ENCODE assay signal across 9 mouse cellular contexts in genomic region chr7:135139153-135139612, GRCm38 (mm10).
A peak's percentile ranks its signal among the peaks of the same experiment; 100 is the strongest.
DNase-seq lines count a peak whose midpoint lies in the region; ATAC-seq lines count a peak whose summit lies in the region.
"Had no signal": no experiment of that assay in that cellular context is flagged by ENCODE, and none has a peak within 500 bp of the region (broad histone marks: within the 10 kb centered on the region; RNA-seq: fewer than 3 reads in every experiment).

No protein-coding gene starts in this region.

- H3K4me2 ChIP-seq in midbrain, embryonic 15.5 days = no peak overlapping the region
- H3K4me2 ChIP-seq: limb, embryonic 15.5 days had no signal

- no peak overlapping the region for H3K9ac ChIP-seq in midbrain, embryonic 15.5 days
- H3K9ac ChIP-seq: limb, embryonic 15.5 days had no signal

- H3K4me1 ChIP-seq in hindbrain, embryonic 10.5 days (replicated peaks) = peaks cover 27% of the 10 kb centered on the region
- H3K4me1 ChIP-seq in midbrain, embryonic 15.5 days = peaks cover 16% of the 10 kb centered on the region

- peak; percentile 9 to 37 for DNase-seq in lung, adult 18-20 months
- no peak for DNase-seq in lung, postnatal 4 days
- DNase-seq in adrenal gland, postnatal 10 days = peak; percentile 27
- peak; percentile 47 for DNase-seq in hindbrain, embryonic 10.5 days (ENCODE audit: low spot score)
- DNase-seq in spleen, postnatal 4 days (ENCODE audit: low spot score in 2 of 2) = no peak
- no peak for DNase-seq in heart, postnatal 4 days
- DNase-seq in kidney, postnatal 25 days = no peak

- no peak overlapping the region for H3K4me3 ChIP-seq in hindbrain, embryonic 10.5 days
- no peak overlapping the region for H3K4me3 ChIP-seq in midbrain, embryonic 15.5 days
- H3K4me3 ChIP-seq: limb, embryonic 15.5 days had no signal

- ATAC-seq in midbrain, embryonic 15.5 days (replicated peaks) = peak; percentile 70

- WGBS in hindbrain, embryonic 10.5 days = 20% methylated on average over 5 of the region's 5 CpGs
- WGBS in midbrain, embryonic 15.5 days = 9% methylated on average over 5 of the region's 5 CpGs

- H3K27ac ChIP-seq in hindbrain, embryonic 10.5 days = no peak overlapping the region
- H3K27ac ChIP-seq in midbrain, embryonic 15.5 days = peak overlapping the region; percentile 23
- H3K27ac ChIP-seq: limb, embryonic 15.5 days had no signal

- H3K36me3 ChIP-seq in hindbrain, embryonic 10.5 days = peaks cover 6% of the 10 kb centered on the region; the same call in 1 of the 2 replicates
- no peaks in the 10 kb centered on the region for H3K36me3 ChIP-seq in midbrain, embryonic 15.5 days (replicated peaks)

- H3K27me3 ChIP-seq in hindbrain, embryonic 10.5 days (ENCODE audit: insufficient read depth, poor library complexity, severe bottlenecking) = peaks cover 72% of the 10 kb centered on the region
- 0 out of 2 replicates have a peak, but pooled peaks cover 6% of the 10 kb centered on the region for H3K27me3 ChIP-seq in midbrain, embryonic 15.5 days (replicated peaks)
- H3K27me3 ChIP-seq: limb, embryonic 15.5 days had no signal

- H3K9me3 ChIP-seq in hindbrain, embryonic 10.5 days = no peaks in the 10 kb centered on the region
- no peaks in the 10 kb centered on the region for H3K9me3 ChIP-seq in midbrain, embryonic 15.5 days
- H3K9me3 ChIP-seq: limb, embryonic 15.5 days had no signal

Comparison
In these comparisons a context has a peak if more than half of its experiments do, and no peak if none do; other contexts are left out.
1. DNase-seq: peak in lung, adult 18-20 months (2 of 2), adrenal gland, postnatal 10 days (single experiment) and hindbrain, embryonic 10.5 days (single experiment); none in lung, postnatal 4 days (0 of 2), spleen, postnatal 4 days (0 of 2), heart, postnatal 4 days (single experiment) and kidney, postnatal 25 days (0 of 2).